Mouse (Mus musculus) embryonic facial prominence, embryonic 10.5 days (tissue): ENCODE data around the gene Ccdc97. TPM values are rescaled to one million over a fixed set of nuclear protein-coding genes. Genes with fewer than 3 reads are reported as not detected.

Experiments used
- DNase-seq: peaks from one replicate; pipeline ENCODE4 v3.0.0-alpha.2; 2017; ENCODE audit warnings: low spot score
- H3K27ac ChIP-seq: fragments of 300-500 bp; sonication (generic); replicated peaks from 2 replicates; pipeline ENCODE4 v1.5.1; 2016; ENCODE audit warnings: mild to moderate bottlenecking
- H3K27me3 ChIP-seq: fragments of 300-500 bp; sonication (generic); replicated peaks from 2 replicates; pipeline ENCODE4 v1.6.1; 2016; ENCODE audit warnings: low read depth, mild to moderate bottlenecking; ENCODE audit not compliant: poor library complexity, severe bottlenecking
- H3K36me3 ChIP-seq: fragments of 300-500 bp; sonication (generic); replicated peaks from 2 replicates; pipeline ENCODE4 v1.6.1; 2016; ENCODE audit warnings: mild to moderate bottlenecking, moderate library complexity
- H3K4me1 ChIP-seq: fragments of 300-500 bp; sonication (generic); 2 replicates; pipeline ENCODE4 v1.6.1; 2016
- H3K4me3 ChIP-seq: fragments of 300-500 bp; sonication (generic); 2 replicates; pipeline ENCODE4 v1.5.1; 2016; ENCODE audit warnings: mild to moderate bottlenecking, moderate library complexity
- H3K9me3 ChIP-seq: fragments of 300-500 bp; sonication (generic); 2 replicates; pipeline ENCODE4 v1.6.1; 2016; ENCODE audit warnings: mild to moderate bottlenecking
- WGBS: fragments of 180-500 bp; shearing (Covaris S2); methylation state at CpG from one replicate; pipeline ENCODE4 v1.1.7; 2016; 5-methylcytosine and 5-hydroxymethylcytosine counted together
- polyA plus RNA-seq: library from polyadenylated mRNA; unstranded; fragments of >200 nt; fragmentation: Nextera tagmentation; extraction: Ambion mirVana; gene quantifications from 2 replicates; pipeline ENCODE4 v1.2.1, GENCODE M21; 2016

Gene Ccdc97
- polyA plus RNA-seq, 1 experiment from 2014 or later = 31.6 TPM

- Histone ChIP-seq H3K27ac (no peak overlapping the region), H3K4me1 (peaks cover 8% of the 10 kb centered on the region), H3K9me3 (peaks cover 2% of the 10 kb centered on the region; the same call in 1 of the 2 replicates), H3K27me3 (peaks cover 38% of the 10 kb centered on the region), H3K36me3 (peaks cover 31% of the 10 kb centered on the region), H3K4me3 (no peak overlapping the region)
- no peak for DNase-seq
- WGBS = 82% methylated on average over 2 of the region's 2 CpGs
Observed at GRCm38 (mm10) chr7:25671686-25672085, 47.2 kb downstream of the Ccdc97 start.

- H3K36me3 ChIP-seq = peaks cover 46% of the 10 kb centered on the region
- WGBS = 93% methylated on average over 4 of the region's 4 CpGs
- peaks cover 8% of the 10 kb centered on the region for H3K4me1 ChIP-seq
- no peak for DNase-seq
- peaks cover 2% of the 10 kb centered on the region; the same call in 1 of the 2 replicates for H3K9me3 ChIP-seq
- H3K4me3 ChIP-seq = no peak overlapping the region
- H3K27ac ChIP-seq = no peak overlapping the region
- H3K27me3 ChIP-seq = peaks cover 23% of the 10 kb centered on the region
Observed at GRCm38 (mm10) chr7:25670096-25670495, 48.8 kb downstream of the Ccdc97 start.

GRCm38 (mm10) chr7:25669631-25670030, 49.3 kb downstream of the Ccdc97 start:
- H3K36me3 ChIP-seq = peaks cover 51% of the 10 kb centered on the region

DNA sequence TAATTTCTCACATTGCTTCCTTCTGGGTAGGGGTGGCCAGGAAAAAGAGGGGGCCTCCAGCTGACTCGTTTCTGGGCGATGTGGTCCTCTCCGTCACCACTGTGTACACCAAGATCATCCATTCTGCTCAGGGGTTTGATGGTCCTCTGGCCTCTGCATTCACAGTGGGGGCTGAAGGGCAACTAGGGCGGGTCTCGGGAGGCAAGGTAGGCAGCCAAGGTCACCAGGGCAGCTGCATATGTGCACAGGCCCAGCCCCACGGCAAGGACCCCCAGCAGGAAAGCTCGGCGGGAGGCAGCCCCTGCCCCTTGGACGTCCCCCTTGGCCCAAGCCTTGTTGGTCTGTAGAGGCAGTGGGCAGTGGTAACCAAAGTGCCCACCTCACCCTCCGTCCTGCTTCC, 49.7 kb downstream of the Ccdc97 start:
- WGBS = 86% methylated on average over 10 of the region's 10 CpGs
- DNase-seq = no peak
- Histone ChIP-seq H3K27me3 (peaks cover 13% of the 10 kb centered on the region), H3K27ac (no peak overlapping the region), H3K36me3 (peaks cover 56% of the 10 kb centered on the region), H3K9me3 (peaks cover 2% of the 10 kb centered on the region; the same call in 1 of the 2 replicates), H3K4me1 (no peaks in the 10 kb centered on the region), H3K4me3 (no peak overlapping the region)

More at GRCm38 (mm10) chr7:25669631-25670030, 49.3 kb downstream of the Ccdc97 start:
- H3K9me3 ChIP-seq = peaks cover 2% of the 10 kb centered on the region; the same call in 1 of the 2 replicates
- no peak overlapping the region for H3K4me3 ChIP-seq
- H3K4me1 ChIP-seq = peaks cover 3% of the 10 kb centered on the region
- no peak for DNase-seq
- 80% methylated on average over 9 of the region's 9 CpGs for WGBS
- peaks cover 18% of the 10 kb centered on the region for H3K27me3 ChIP-seq
- H3K27ac ChIP-seq = no peak overlapping the region

GRCm38 (mm10) chr7:25666381-25666780, 52.5 kb downstream of the Ccdc97 start:
- no peaks in the 10 kb centered on the region for H3K9me3 ChIP-seq
- H3K4me3 ChIP-seq = no peak overlapping the region
- no peaks in the 10 kb centered on the region for H3K4me1 ChIP-seq
- 94% methylated on average over 8 of the region's 8 CpGs for WGBS
- DNase-seq = no peak
- no peak overlapping the region for H3K27ac ChIP-seq
- H3K36me3 ChIP-seq = peaks cover 81% of the 10 kb centered on the region
- no peaks in the 10 kb centered on the region for H3K27me3 ChIP-seq

Other genes starting within 250 kb of the Ccdc97 start
- 1.5 TPM in 2 replicates for gene Ceacam1, start 241.5 kb downstream of the Ccdc97 start, polyA plus RNA-seq
- 0.08 TPM in 1 of 2 replicates, not detected in the other for gene Ceacam2, start 179.2 kb downstream of the Ccdc97 start, polyA plus RNA-seq
- not detected in 2 replicates for gene Erich4, start 103.2 kb downstream of the Ccdc97 start, polyA plus RNA-seq
- 31.6 and 34.8 TPM in 2 replicates for gene Dmac2, start 99.7 kb downstream of the Ccdc97 start, polyA plus RNA-seq
- gene B3gnt8, start 92.4 kb downstream of the Ccdc97 start, polyA plus RNA-seq = 0.99 and 1.3 TPM in 2 replicates
- gene Bckdha, start 60.1 kb downstream of the Ccdc97 start, polyA plus RNA-seq = 54.9 and 59.2 TPM in 2 replicates
- gene Exosc5, start 59.9 kb downstream of the Ccdc97 start, polyA plus RNA-seq = 93.5 and 101 TPM in 2 replicates
- gene Tmem91, start 43.9 kb downstream of the Ccdc97 start, polyA plus RNA-seq = 2.6 and 3.6 TPM in 2 replicates
- 33.5 and 34.1 TPM in 2 replicates for gene B9d2, start 38.3 kb downstream of the Ccdc97 start, polyA plus RNA-seq
- 1.2 and 1.5 TPM in 2 replicates for gene Tgfb1, start 32.1 kb downstream of the Ccdc97 start, polyA plus RNA-seq
- gene Hnrnpul1, start 35.7 kb upstream of the Ccdc97 start, polyA plus RNA-seq = 60.8 and 62.5 TPM in 2 replicates
- gene Axl, start 69.6 kb upstream of the Ccdc97 start, polyA plus RNA-seq = 22.1 and 29.7 TPM in 2 replicates
- gene Cyp2s1, start 97.8 kb upstream of the Ccdc97 start, polyA plus RNA-seq = 2.5 and 2.9 TPM in 2 replicates
- gene Cyp2b10, start 178.5 kb upstream of the Ccdc97 start, polyA plus RNA-seq = 0.10 TPM in 1 of 2 replicates, not detected in the other